Mouse (Mus musculus) gastrocnemius, postnatal 36 days (tissue): Measurements from ENCODE around the gene Rps6kb2. TPM values are rescaled to one million over a fixed set of nuclear protein-coding genes. Genes with fewer than 3 reads are reported as not detected.

Experiments
- total RNA-seq, 2 experiments: library from RNA; stranded (reverse); gene quantifications; 2 replicates each; pipeline ENCODE4 v1.2.3; 2021

Rps6kb2 gene
- total RNA-seq, 2 experiments from 2014 or later: 25.2 to 26.8 TPM

Other genes with a start within 250 kb of the Rps6kb2 start
- 1 to 10 TPM in 1 of 2 experiments, under 1 TPM in 1; 0.92 to 1.6 TPM for gene Aldh3b1, start 233.5 kb downstream of the Rps6kb2 start, total RNA-seq
- 1 to 10 TPM; 5.1 to 7.7 TPM for gene Unc93b1, start 228.2 kb downstream of the Rps6kb2 start, total RNA-seq
- not detected for gene Aldh3b3, start 204.7 kb downstream of the Rps6kb2 start, total RNA-seq
- gene Aldh3b2, start 191.0 kb downstream of the Rps6kb2 start, total RNA-seq: under 1 TPM; 0.20 to 0.23 TPM
- gene Acy3, start 176.8 kb downstream of the Rps6kb2 start, total RNA-seq: 1 to 10 TPM; 2.0 to 3.2 TPM
- not detected for gene Tbx10, start 170.6 kb downstream of the Rps6kb2 start, total RNA-seq
- gene Nudt8, start 162.8 kb downstream of the Rps6kb2 start, total RNA-seq: 10 to 100 TPM; 22.5 to 23.0 TPM
- gene Gm49405, start 162.7 kb downstream of the Rps6kb2 start, total RNA-seq: under 1 TPM; 0.13 to 0.20 TPM
- gene Doc2g, start 160.0 kb downstream of the Rps6kb2 start, total RNA-seq: under 1 TPM; 0.79 to 0.82 TPM
- 100 to 1,000 TPM; 417 to 445 TPM for gene Ndufv1, start 150.5 kb downstream of the Rps6kb2 start, total RNA-seq
- gene Gstp1, start 125.4 kb downstream of the Rps6kb2 start, total RNA-seq: 100 to 1,000 TPM; 344 to 368 TPM
- 100 to 1,000 TPM; 148 to 162 TPM for gene Gstp2, start 117.3 kb downstream of the Rps6kb2 start, total RNA-seq
- not detected for gene Gstp3, start 103.8 kb downstream of the Rps6kb2 start, total RNA-seq
- gene Cabp2, start 81.8 kb downstream of the Rps6kb2 start, total RNA-seq: not detected
- gene Cdk2ap2, start 66.2 kb downstream of the Rps6kb2 start, total RNA-seq: 10 to 100 TPM; 20.0 to 22.3 TPM
- gene Pitpnm1, start 63.4 kb downstream of the Rps6kb2 start, total RNA-seq: 1 to 10 TPM; 3.8 to 4.0 TPM
- gene Aip, start 37.5 kb downstream of the Rps6kb2 start, total RNA-seq: 10 to 100 TPM; 58.2 to 68.0 TPM
- gene Gpr152, start 23.6 kb downstream of the Rps6kb2 start, total RNA-seq: not detected
- not detected for gene Cabp4, start 19.3 kb downstream of the Rps6kb2 start, total RNA-seq
- gene Coro1b, start 14.7 kb downstream of the Rps6kb2 start, total RNA-seq: 10 to 100 TPM; 13.9 to 15.3 TPM
- gene Ptprcap, start 9.8 kb downstream of the Rps6kb2 start, total RNA-seq: 1 to 10 TPM in 1 of 2 experiments, under 1 TPM in 1; 0.86 to 1.8 TPM
- 10 to 100 TPM; 26.0 to 26.2 TPM for gene Carns1, start 12.1 kb upstream of the Rps6kb2 start, total RNA-seq
- 1 to 10 TPM; 4.7 to 5.6 TPM for gene Tbc1d10c, start 27.9 kb upstream of the Rps6kb2 start, total RNA-seq
- gene Ppp1ca, start 28.7 kb upstream of the Rps6kb2 start, total RNA-seq: 100 to 1,000 TPM; 196 to 211 TPM
- gene Rad9a, start 38.3 kb upstream of the Rps6kb2 start, total RNA-seq: 1 to 10 TPM; 2.3 to 2.9 TPM
- gene Clcf1, start 50.9 kb upstream of the Rps6kb2 start, total RNA-seq: under 1 TPM; 0.52 to 0.61 TPM
- not detected for gene AC109138.7, start 51.0 kb upstream of the Rps6kb2 start, total RNA-seq
- gene Pold4, start 68.5 kb upstream of the Rps6kb2 start, total RNA-seq: 10 to 100 TPM; 16.0 to 21.1 TPM
- gene Ssh3, start 105.8 kb upstream of the Rps6kb2 start, total RNA-seq: 1 to 10 TPM; 2.4 to 3.0 TPM
- under 1 TPM; 0.23 to 0.27 TPM for gene Ankrd13d, start 119.8 kb upstream of the Rps6kb2 start, total RNA-seq
- gene Grk2, start 142.9 kb upstream of the Rps6kb2 start, total RNA-seq: 10 to 100 TPM; 41.5 to 52.0 TPM
- gene Kdm2a, start 234.9 kb upstream of the Rps6kb2 start, total RNA-seq: 10 to 100 TPM; 26.5 to 32.2 TPM